Mouse (Mus musculus) neural tube, embryonic 12.5 days (tissue): ENCODE results near the gene Pld1. TPM values are rescaled to one million over a fixed set of nuclear protein-coding genes. Genes with fewer than 3 reads are reported as not detected.

Experiments used
- ATAC-seq: fragments of 200-750 bp; cut with Nextera tagmentation; 2 replicates; pipeline ENCODE4 v1.8.0; 2017; ENCODE audit warnings: low read depth, mild to moderate bottlenecking, moderate TSS enrichment, moderate library complexity; ENCODE audit not compliant: low FRiP score
- H3K27ac ChIP-seq: fragments of 300-500 bp; sonication (generic); 2 replicates; pipeline ENCODE4 v1.5.1; 2016
- H3K27me3 ChIP-seq: fragments of 300-500 bp; sonication (generic); replicated peaks from 2 replicates; pipeline ENCODE4 v1.6.1; 2016; ENCODE audit warnings: mild to moderate bottlenecking
- H3K36me3 ChIP-seq: fragments of 300-500 bp; sonication (generic); 2 replicates; pipeline ENCODE4 v1.6.1; 2016; ENCODE audit warnings: mild to moderate bottlenecking
- H3K4me1 ChIP-seq: fragments of 300-500 bp; sonication (generic); 2 replicates; pipeline ENCODE4 v1.6.1; 2016
- H3K4me2 ChIP-seq: fragments of 300-500 bp; sonication (generic); replicated peaks from 2 replicates; pipeline ENCODE4 v1.6.1; 2016; ENCODE audit warnings: mild to moderate bottlenecking
- H3K4me3 ChIP-seq: fragments of 300-500 bp; sonication (generic); 2 replicates; pipeline ENCODE4 v1.5.1; 2016
- H3K9ac ChIP-seq: fragments of 300-500 bp; sonication (generic); 2 replicates; pipeline ENCODE4 v1.6.1; 2016; ENCODE audit warnings: mild to moderate bottlenecking
- H3K9me3 ChIP-seq: fragments of 300-500 bp; sonication (generic); 2 replicates; pipeline ENCODE4 v1.6.1; 2016; ENCODE audit warnings: mild to moderate bottlenecking
- WGBS: fragments of 180-500 bp; shearing (Covaris S2); methylation state at CpG from one replicate; pipeline ENCODE4 v1.1.7; 2016; 5-methylcytosine and 5-hydroxymethylcytosine counted together
- polyA plus RNA-seq: library from polyadenylated mRNA; unstranded; fragments of >200 nt; fragmentation: Nextera tagmentation; extraction: Ambion mirVana; gene quantifications from 2 replicates; pipeline ENCODE4 v1.2.1, GENCODE M21; 2016

Gene Pld1
- polyA plus RNA-seq, 1 experiment from 2014 or later = 4.2 TPM

GRCm38 (mm10) chr3:28149656-28150256, 211.3 kb downstream of the Pld1 start:
- no peak overlapping the region for H3K4me3 ChIP-seq
- ATAC-seq = no peak
- H3K4me1 ChIP-seq = no peaks in the 10 kb centered on the region
- no peak overlapping the region for H3K4me2 ChIP-seq
- H3K9ac ChIP-seq = no peak overlapping the region
- H3K9me3 ChIP-seq = no peaks in the 10 kb centered on the region
- no peaks in the 10 kb centered on the region for H3K36me3 ChIP-seq
- H3K27ac ChIP-seq = no peak overlapping the region
- 96% methylated on average over 2 of the region's 2 CpGs for WGBS
- H3K27me3 ChIP-seq = no peaks in the 10 kb centered on the region

DNA sequence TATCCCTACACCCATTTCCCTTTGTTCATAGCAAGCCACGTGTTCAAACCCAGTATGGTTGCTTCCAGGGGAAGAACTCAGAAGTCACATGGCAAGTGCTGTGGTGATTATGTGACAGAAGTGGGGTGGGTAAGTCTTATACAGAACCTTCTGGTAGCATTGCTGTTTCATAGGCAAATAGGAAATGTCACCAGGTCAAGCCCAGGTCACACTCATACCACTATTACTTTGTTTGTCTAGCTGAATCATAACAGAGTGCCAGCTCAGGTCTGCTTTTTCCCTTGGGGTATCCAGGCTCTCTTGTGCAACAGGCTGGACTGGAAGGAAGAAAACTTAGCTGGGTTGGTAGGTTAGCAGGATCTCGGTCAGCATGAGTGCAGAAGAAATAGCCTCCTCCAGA, 219.5 kb downstream of the Pld1 start:
- ATAC-seq = no peak
- Histone ChIP-seq H3K9me3 (no peaks in the 10 kb centered on the region), H3K9ac (no peak overlapping the region), H3K27ac (no peak overlapping the region), H3K4me3 (no peak overlapping the region), H3K36me3 (no peaks in the 10 kb centered on the region), H3K4me1 (no peaks in the 10 kb centered on the region), H3K27me3 (no peaks in the 10 kb centered on the region), H3K4me2 (no peak overlapping the region)
- WGBS = 79% methylated on average over 2 of the region's 2 CpGs

GRCm38 (mm10) chr3:28158916-28159315, 220.4 kb downstream of the Pld1 start:
- H3K27ac ChIP-seq = no peak overlapping the region
- WGBS = 88% methylated on average over 3 of the region's 3 CpGs
- no peaks in the 10 kb centered on the region for H3K4me1 ChIP-seq
- ATAC-seq = no peak
- H3K27me3 ChIP-seq = no peaks in the 10 kb centered on the region
- no peaks in the 10 kb centered on the region for H3K36me3 ChIP-seq
- no peak overlapping the region for H3K9ac ChIP-seq
- H3K4me2 ChIP-seq = no peak overlapping the region
- H3K9me3 ChIP-seq = no peaks in the 10 kb centered on the region
- H3K4me3 ChIP-seq = no peak overlapping the region

DNA sequence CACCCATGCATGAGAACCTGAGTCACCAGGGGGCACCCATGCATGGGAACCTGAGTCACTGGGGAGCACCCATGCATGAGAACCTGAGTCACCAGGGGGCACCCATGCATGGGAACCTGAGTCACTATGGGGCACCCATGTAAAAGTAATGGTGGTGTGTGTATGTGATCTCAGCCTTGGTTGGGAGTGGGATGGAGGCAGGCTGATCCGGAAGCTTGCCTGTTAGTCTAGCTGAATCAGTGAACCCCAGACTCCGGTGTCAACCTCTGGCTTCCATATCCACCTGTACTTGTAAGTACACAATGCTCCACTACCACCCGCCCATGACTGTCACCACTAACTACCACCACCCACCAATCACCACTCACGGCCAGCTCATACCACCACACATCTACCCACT, 223.9 kb downstream of the Pld1 start:
- Histone ChIP-seq H3K9ac (no peak overlapping the region), H3K4me2 (no peak overlapping the region), H3K27ac (no peak overlapping the region), H3K4me1 (no peaks in the 10 kb centered on the region), H3K4me3 (no peak overlapping the region), H3K9me3 (no peaks in the 10 kb centered on the region), H3K36me3 (no peaks in the 10 kb centered on the region), H3K27me3 (no peaks in the 10 kb centered on the region)
- ATAC-seq = no peak
- WGBS = 93% methylated on average over 4 of the region's 4 CpGs

DNA sequence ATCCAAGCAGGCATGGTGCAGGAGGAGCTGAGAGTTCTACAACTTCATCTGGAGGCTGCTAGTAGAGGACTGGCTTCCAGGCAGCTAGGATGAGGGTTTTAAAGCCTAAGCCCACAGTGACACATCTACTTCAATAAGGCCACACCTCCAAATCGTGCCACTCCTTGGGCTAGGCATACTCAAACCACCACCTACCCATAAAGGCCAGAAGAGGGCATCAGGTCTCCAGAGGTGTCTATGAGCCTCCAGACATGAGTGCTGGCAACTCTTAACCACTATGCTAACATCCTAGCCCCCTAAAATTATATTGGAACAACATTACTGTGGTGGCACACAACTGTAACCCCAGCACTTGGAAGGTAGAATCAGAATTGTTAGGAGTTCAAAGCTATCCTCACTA, 226.2 kb downstream of the Pld1 start:
- H3K36me3 ChIP-seq = no peaks in the 10 kb centered on the region
- H3K4me1 ChIP-seq = no peaks in the 10 kb centered on the region
- 80% methylated on average over 1 of the region's 1 CpGs for WGBS
- no peak overlapping the region for H3K9ac ChIP-seq
- no peak for ATAC-seq
- H3K9me3 ChIP-seq = no peaks in the 10 kb centered on the region
- H3K27ac ChIP-seq = no peak overlapping the region
- no peaks in the 10 kb centered on the region for H3K27me3 ChIP-seq
- H3K4me3 ChIP-seq = no peak overlapping the region
- no peak overlapping the region for H3K4me2 ChIP-seq

GRCm38 (mm10) chr3:28165598-28165997, 227.1 kb downstream of the Pld1 start:
- 0 out of 2 replicates have a peak, but pooled peaks have one; percentile 48 for ATAC-seq
- Histone ChIP-seq H3K27me3 (no peaks in the 10 kb centered on the region), H3K27ac (no peak overlapping the region), H3K4me2 (no peak overlapping the region), H3K9me3 (no peaks in the 10 kb centered on the region), H3K9ac (no peak overlapping the region), H3K4me1 (no peaks in the 10 kb centered on the region), H3K36me3 (no peaks in the 10 kb centered on the region), H3K4me3 (no peak overlapping the region)
- WGBS = 0% methylated on average over 1 of the region's 1 CpGs

DNA sequence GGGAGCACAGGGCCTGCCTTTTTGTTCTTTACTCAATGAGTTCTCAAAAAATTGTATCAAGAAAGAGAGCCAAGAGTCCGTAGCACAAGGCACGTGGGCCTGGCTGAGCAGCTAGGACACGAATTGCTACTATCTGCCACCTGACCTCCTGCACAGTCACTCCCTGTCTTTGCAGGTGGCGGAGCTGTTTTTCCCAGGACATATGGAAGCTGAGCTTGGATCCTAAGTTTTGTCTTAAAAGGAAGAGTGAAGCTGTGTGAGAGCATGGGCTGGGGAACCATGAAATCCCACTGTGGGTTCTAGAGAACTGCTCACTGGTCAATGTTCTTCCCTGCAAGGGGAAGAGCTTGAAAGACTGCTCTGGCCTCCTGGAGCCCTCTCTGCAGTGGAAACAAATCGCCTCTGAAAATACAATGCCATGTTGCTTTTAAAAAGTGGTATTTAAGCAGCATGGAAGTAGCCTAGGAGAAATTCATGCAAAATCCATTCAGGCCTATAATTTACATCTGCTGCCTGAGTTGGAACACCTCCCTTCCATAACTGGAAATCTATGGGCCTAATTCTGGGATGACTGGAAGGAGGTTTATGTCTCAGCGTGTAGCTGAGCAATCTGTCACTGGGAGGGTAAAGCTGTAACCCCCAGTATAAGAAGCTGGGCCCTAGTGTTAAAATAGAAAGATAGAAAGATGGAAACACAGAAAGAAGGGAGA, 229.5 kb downstream of the Pld1 start:
- ATAC-seq = no peak
- Histone ChIP-seq H3K9me3 (no peaks in the 10 kb centered on the region), H3K4me2 (no peak overlapping the region), H3K4me1 (0 out of 2 replicates have a peak, but pooled peaks cover 4% of the 10 kb centered on the region), H3K4me3 (no peak overlapping the region), H3K9ac (no peak overlapping the region), H3K27me3 (no peaks in the 10 kb centered on the region), H3K36me3 (no peaks in the 10 kb centered on the region), H3K27ac (no peak overlapping the region)
- 86% methylated on average over 6 of the region's 6 CpGs for WGBS

DNA sequence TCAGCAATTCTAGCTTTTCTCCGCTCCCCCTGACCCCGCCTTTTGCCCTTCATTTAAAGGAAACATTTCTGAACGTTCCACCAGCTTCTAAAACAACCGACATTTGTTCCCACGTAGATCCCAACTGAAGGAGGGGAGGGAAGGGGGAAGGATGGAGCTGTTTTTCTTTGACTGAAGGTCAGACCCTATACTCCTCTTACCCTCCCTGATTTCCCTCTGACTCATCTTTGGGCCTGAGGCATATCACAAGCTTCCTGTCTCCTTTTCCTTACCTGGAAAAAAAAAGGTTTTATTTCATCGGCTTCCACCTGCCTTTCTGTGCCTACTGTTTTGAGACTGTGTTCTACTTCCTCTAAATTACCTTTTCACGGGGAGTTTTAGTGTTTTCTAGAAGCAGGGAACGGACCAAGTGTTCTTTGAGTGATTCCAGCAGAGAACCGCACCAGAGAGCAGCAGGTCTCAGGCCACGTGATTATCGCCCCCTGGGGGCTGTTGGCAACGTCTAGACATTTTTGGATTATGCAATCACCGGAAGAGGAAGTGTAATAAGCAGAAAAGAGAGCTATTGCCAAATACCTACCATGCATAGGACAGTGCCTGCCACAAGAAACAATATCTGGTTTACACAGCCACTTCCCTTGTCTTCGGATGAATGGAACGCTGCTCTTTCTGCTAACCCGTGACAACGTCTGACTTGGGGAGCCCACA, 232.6 kb downstream of the Pld1 start:
- no peaks in the 10 kb centered on the region for H3K36me3 ChIP-seq
- no peak overlapping the region for H3K27ac ChIP-seq
- 50% methylated on average over 17 of the region's 17 CpGs for WGBS
- H3K4me3 ChIP-seq = no peak overlapping the region
- ATAC-seq = no peak
- H3K9ac ChIP-seq = no peak overlapping the region
- H3K4me1 ChIP-seq = peaks cover 11% of the 10 kb centered on the region
- H3K9me3 ChIP-seq = no peaks in the 10 kb centered on the region
- H3K4me2 ChIP-seq = no peak overlapping the region
- no peaks in the 10 kb centered on the region for H3K27me3 ChIP-seq

GRCm38 (mm10) chr3:28175997-28176967, 237.8 kb downstream of the Pld1 start:
- Histone ChIP-seq H3K4me1 (peaks cover 17% of the 10 kb centered on the region), H3K9ac (no peak overlapping the region), H3K9me3 (no peaks in the 10 kb centered on the region), H3K36me3 (no peaks in the 10 kb centered on the region), H3K27me3 (peaks cover 4% of the 10 kb centered on the region; the same call in 1 of the 2 replicates), H3K4me3 (no peak overlapping the region), H3K27ac (no peak overlapping the region), H3K4me2 (peak overlapping the region; percentile 51)
- ATAC-seq = peak; percentile 98
- 10% methylated on average over 21 of the region's 21 CpGs for WGBS

DNA sequence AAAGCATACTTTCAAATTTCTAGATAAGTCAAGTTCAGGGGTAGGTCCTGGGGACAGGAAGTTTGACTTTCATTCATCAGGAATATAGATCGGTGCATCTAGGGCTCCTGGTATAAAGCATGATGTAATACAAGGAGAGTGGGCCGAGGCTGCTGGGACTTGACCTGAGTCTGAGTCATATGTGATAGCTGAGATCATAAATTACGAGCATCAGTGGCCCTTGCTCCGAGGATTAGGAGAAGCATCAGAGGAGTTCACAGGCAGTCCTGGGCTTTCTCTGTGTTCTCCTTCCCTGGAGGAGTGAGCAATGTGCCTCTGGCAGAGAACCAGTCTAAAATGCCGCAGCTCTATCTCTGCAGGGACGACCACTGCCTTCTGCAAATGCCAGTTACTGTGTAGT, 239.8 kb downstream of the Pld1 start:
- Histone ChIP-seq H3K4me2 (no peak overlapping the region), H3K4me3 (no peak overlapping the region), H3K27me3 (peaks cover 4% of the 10 kb centered on the region; the same call in 1 of the 2 replicates), H3K4me1 (peaks cover 16% of the 10 kb centered on the region), H3K9ac (no peak overlapping the region), H3K27ac (no peak overlapping the region), H3K9me3 (no peaks in the 10 kb centered on the region), H3K36me3 (no peaks in the 10 kb centered on the region)
- no peak for ATAC-seq
- 70% methylated on average over 6 of the region's 6 CpGs for WGBS
